ENCODE assay signal across 13 mouse cellular contexts in the genomic region with DNA sequence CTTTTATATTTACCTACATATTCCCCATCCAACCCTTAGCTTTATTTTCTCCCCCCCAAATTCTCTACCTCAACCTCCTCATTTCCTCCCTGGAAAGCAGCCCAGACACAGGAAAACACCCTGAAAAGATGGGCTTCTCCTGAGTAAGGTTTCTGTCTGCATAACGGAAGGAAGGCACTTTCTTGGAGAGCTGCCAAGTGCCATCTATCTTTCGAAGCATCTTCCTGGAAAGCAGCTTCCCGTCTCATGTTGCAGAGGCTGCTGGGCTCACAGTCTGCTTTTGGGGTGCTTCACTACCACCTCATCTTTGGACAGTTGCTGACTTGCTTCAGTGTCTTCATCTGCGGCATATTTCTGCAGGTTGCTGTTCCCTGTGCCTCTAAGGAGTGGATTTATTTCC.
DNase-seq lines count a peak whose midpoint lies in the region; ATAC-seq lines count a peak whose summit lies in the region.
"Had no signal": no experiment of that assay in that cellular context is flagged by ENCODE, and none has a peak within 500 bp of the region (broad histone marks: within the 10 kb centered on the region; RNA-seq: fewer than 3 reads in every experiment).

No protein-coding gene starts in this region.

- H3K4me3 ChIP-seq in forebrain, embryonic 15.5 days: no peak overlapping the region
- H3K4me3 ChIP-seq in forebrain, embryonic 16.5 days (replicated peaks; ENCODE audit: low read length): no peak overlapping the region
- H3K4me3 ChIP-seq: embryonic facial prominence, embryonic 15.5 days; hindbrain, embryonic 15.5 days; limb, embryonic 12.5 days had no signal

- H3K27ac ChIP-seq in forebrain, embryonic 15.5 days (replicated peaks): peak overlapping the region; percentile 56
- H3K27ac ChIP-seq in forebrain, embryonic 16.5 days (ENCODE audit: low read length): no peak overlapping the region
- H3K27ac ChIP-seq: embryonic facial prominence, embryonic 15.5 days; hindbrain, embryonic 15.5 days; limb, embryonic 12.5 days had no signal

- H3K36me3 ChIP-seq in forebrain, embryonic 15.5 days: no peaks in the 10 kb centered on the region
- no peaks in the 10 kb centered on the region for H3K36me3 ChIP-seq in forebrain, embryonic 16.5 days (ENCODE audit: control insufficient read depth, insufficient read depth)
- H3K36me3 ChIP-seq: embryonic facial prominence, embryonic 15.5 days; hindbrain, embryonic 15.5 days; limb, embryonic 12.5 days had no signal

- ATAC-seq in forebrain, embryonic 15.5 days (replicated peaks): no peak
- no peak; the same call in 1 of the 2 replicates for ATAC-seq in forebrain, embryonic 16.5 days
- 0 out of 2 replicates have a peak, but pooled peaks have one; percentile 29 for ATAC-seq in megakaryocyte progenitor cell, adult 5-6 weeks (replicated peaks; ENCODE audit: poor library complexity)

- H3K4me1 ChIP-seq in forebrain, embryonic 15.5 days: 0 out of 2 replicates have a peak, but pooled peaks cover 3% of the 10 kb centered on the region
- H3K4me1 ChIP-seq in forebrain, embryonic 16.5 days (replicated peaks; ENCODE audit: control insufficient read depth, insufficient read depth, low read length): peaks cover 2% of the 10 kb centered on the region; the same call in 1 of the 2 replicates
- H3K4me1 ChIP-seq: embryonic facial prominence, embryonic 15.5 days; hindbrain, embryonic 15.5 days; limb, embryonic 12.5 days had no signal

- peak; percentile 57 for DNase-seq in retina, postnatal 1 day
- DNase-seq in retina, embryonic 14.5 days (ENCODE audit: low spot score): no peak
- peak; percentile 16 to 60 for DNase-seq in adrenal gland, postnatal 36 days
- no peak for DNase-seq in ovary, postnatal 14 days (ENCODE audit: low spot score)
- DNase-seq in left cerebral cortex, adult 8-10 months (ENCODE audit: low spot score in 2 of 2): no peak
- DNase-seq: heart, adult 11 months; midbrain, embryonic 14.5 days had no signal

- no peak overlapping the region for H3K9ac ChIP-seq in forebrain, embryonic 15.5 days (replicated peaks)
- no peak overlapping the region for H3K9ac ChIP-seq in forebrain, embryonic 16.5 days (replicated peaks; ENCODE audit: low read depth, low read length)
- H3K9ac ChIP-seq: embryonic facial prominence, embryonic 15.5 days; hindbrain, embryonic 15.5 days; limb, embryonic 12.5 days had no signal

- H3K9me3 ChIP-seq in forebrain, embryonic 15.5 days: peaks cover 3% of the 10 kb centered on the region; the same call in 1 of the 2 replicates
- peaks cover 3% of the 10 kb centered on the region; the same call in 1 of the 2 replicates for H3K9me3 ChIP-seq in forebrain, embryonic 16.5 days (ENCODE audit: control insufficient read depth, low read length)
- H3K9me3 ChIP-seq: hindbrain, embryonic 15.5 days had no signal

- H3K4me2 ChIP-seq in forebrain, embryonic 15.5 days (replicated peaks): no peak overlapping the region
- H3K4me2 ChIP-seq in forebrain, embryonic 16.5 days (ENCODE audit: low read length): no peak overlapping the region
- H3K4me2 ChIP-seq: embryonic facial prominence, embryonic 15.5 days; hindbrain, embryonic 15.5 days; limb, embryonic 12.5 days had no signal

- H3K27me3 ChIP-seq in forebrain, embryonic 15.5 days: no peaks in the 10 kb centered on the region
- H3K27me3 ChIP-seq in forebrain, embryonic 16.5 days (replicated peaks; ENCODE audit: control insufficient read depth, insufficient read depth, low read length): no peaks in the 10 kb centered on the region
- H3K27me3 ChIP-seq: embryonic facial prominence, embryonic 15.5 days; hindbrain, embryonic 15.5 days; limb, embryonic 12.5 days had no signal

- WGBS in forebrain, embryonic 15.5 days: 35% methylated on average over 4 of the region's 4 CpGs
- 39% methylated on average over 4 of the region's 4 CpGs for WGBS in forebrain, embryonic 16.5 days

Comparison
In these comparisons a context has a peak if more than half of its experiments do, and no peak if none do; other contexts are left out.
1. DNase-seq: peak in retina, postnatal 1 day (single experiment) and adrenal gland, postnatal 36 days (2 of 2); none in retina, embryonic 14.5 days (single experiment), ovary, postnatal 14 days (single experiment) and left cerebral cortex, adult 8-10 months (0 of 2).